Mouse (Mus musculus): ENCODE data around the gene Ppia. TPM values are rescaled to one million over a fixed set of nuclear protein-coding genes. Genes with fewer than 3 reads are reported as not detected.
A peak's percentile ranks its signal among the peaks of the same experiment; 100 is the strongest.

The Ppia gene
- polyA plus RNA-seq, 1 experiment from 2014 or later: 4,857 TPM

DNA sequence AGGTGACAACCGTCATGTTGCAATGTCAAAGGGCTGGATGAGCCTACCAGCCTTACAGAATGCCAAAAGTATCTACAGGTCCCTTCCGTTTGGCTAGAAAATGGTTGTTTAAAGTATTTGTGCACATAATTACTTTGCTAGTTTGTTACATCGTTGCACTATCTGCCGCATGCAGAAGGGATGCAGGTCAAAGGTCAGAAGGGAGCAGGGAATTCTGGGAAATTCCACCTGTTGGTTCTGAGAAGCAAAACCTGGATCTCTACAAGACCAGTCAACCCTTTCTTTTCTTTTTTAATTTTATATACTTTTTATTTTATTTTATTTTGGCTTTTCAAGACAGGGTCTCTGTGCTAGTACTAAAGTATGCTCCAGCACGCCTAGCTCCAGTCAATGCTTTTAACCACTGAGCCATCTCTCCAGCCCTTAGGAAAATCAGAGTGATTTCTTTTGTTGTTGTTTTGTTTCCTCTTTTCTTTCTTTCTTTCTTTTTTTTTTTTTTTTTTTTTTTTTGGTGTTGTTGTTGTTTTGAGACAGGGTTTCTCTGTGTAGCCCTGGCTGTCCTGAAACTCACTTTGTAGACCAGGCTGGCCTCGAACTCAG lies 27.0 kb upstream of the Ppia start:
- peak overlapping the region; percentile 85 for H3K4me2 ChIP-seq (ENCODE audit: low read depth, low read length)
- no peak for ATAC-seq (ENCODE audit: low read depth)

GRCm38 (mm10) chr11:6388726-6389413 lies 26.4 kb upstream of the Ppia start, which contains the start of gene Zmiz2:
Gene Zmiz2, plus strand, starts transcription at chr11:6389074.
- DNase-seq (ENCODE audit: low spot score) (peak; percentile 96), ATAC-seq (ENCODE audit: low read depth) (peak; percentile 98)
- peak within 1 kb of the TSS; percentile 85 for H3K4me2 ChIP-seq (ENCODE audit: low read depth, low read length)
- H3K9me3 ChIP-seq (ENCODE audit: control insufficient read depth, low read length): no peaks in the 10 kb centered on the region
- peaks cover 8% of the 10 kb centered on the region; the same call in 1 of the 2 replicates for H3K4me1 ChIP-seq (ENCODE audit: control insufficient read depth, insufficient read depth, low read length)
- H3K27me3 ChIP-seq (replicated peaks; ENCODE audit: control insufficient read depth, insufficient read depth, low read length): no peaks in the 10 kb centered on the region
- peak within 1 kb of the TSS; percentile 90 for H3K27ac ChIP-seq (replicated peaks; ENCODE audit: low read depth, low read length)
- H3K4me3 ChIP-seq (ENCODE audit: low read depth, low read length): peak within 1 kb of the TSS; percentile 81
- peak within 1 kb of the TSS; percentile 84 for H3K9ac ChIP-seq (ENCODE audit: low read depth, low read length)
- whole genome bisulfite sequencing: 28% methylated on average over 12 of the region's 60 CpGs
- H3K36me3 ChIP-seq (ENCODE audit: control insufficient read depth, insufficient read depth, low read length): peaks cover 14% of the 10 kb centered on the region; the same call in 1 of the 2 replicates

More for the DNA sequence above, 27.0 kb upstream of the Ppia start:
- no peaks in the 10 kb centered on the region for H3K9me3 ChIP-seq (ENCODE audit: control insufficient read depth, low read length)
- H3K27ac ChIP-seq (replicated peaks; ENCODE audit: low read depth, low read length): peak overlapping the region; percentile 90; the same call in 1 of the 2 replicates
- H3K4me3 ChIP-seq (ENCODE audit: low read depth, low read length): 0 out of 2 replicates have a peak overlapping the region, but pooled peaks have one; percentile 81
- H3K9ac ChIP-seq (ENCODE audit: low read depth, low read length): no peak overlapping the region
- no peaks in the 10 kb centered on the region for H3K27me3 ChIP-seq (replicated peaks; ENCODE audit: control insufficient read depth, insufficient read depth, low read length)
- DNase-seq (ENCODE audit: low spot score): no peak
- H3K4me1 ChIP-seq (ENCODE audit: control insufficient read depth, insufficient read depth, low read length): peaks cover 8% of the 10 kb centered on the region; the same call in 1 of the 2 replicates
- WGBS: 92% methylated on average over 6 of the region's 6 CpGs
- H3K36me3 ChIP-seq (ENCODE audit: control insufficient read depth, insufficient read depth, low read length): peaks cover 14% of the 10 kb centered on the region; the same call in 1 of the 2 replicates

DNA sequence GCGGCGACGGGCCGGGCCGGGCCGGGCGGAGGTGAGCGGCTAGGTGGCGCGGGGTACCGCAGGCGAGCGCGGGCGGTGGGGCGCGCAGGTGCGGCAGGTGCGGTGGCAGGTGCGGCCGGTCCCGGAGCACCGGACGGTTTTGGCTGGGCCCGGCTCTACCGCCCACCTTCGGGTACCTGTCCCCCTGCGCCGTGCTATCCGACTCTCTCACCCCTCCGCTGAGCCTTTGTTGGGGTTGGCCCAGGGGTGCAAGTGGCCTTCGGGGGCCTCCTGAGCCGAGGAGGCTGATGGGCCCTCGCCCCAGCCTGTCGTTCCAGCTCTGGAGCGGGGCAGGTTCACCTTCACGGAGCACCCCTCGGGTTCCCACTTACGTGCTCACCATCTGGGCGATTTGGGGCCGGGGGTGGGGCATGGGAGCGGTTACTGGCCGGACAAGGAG lies 25.7 kb upstream of the Ppia start:
- WGBS: 0% methylated on average over 4 of the region's 43 CpGs
- H3K4me2 ChIP-seq (ENCODE audit: low read depth, low read length): peak overlapping the region; percentile 85
- H3K27ac ChIP-seq (replicated peaks; ENCODE audit: low read depth, low read length): peak overlapping the region; percentile 90; the same call in 1 of the 2 replicates
- peaks cover 14% of the 10 kb centered on the region; the same call in 1 of the 2 replicates for H3K36me3 ChIP-seq (ENCODE audit: control insufficient read depth, insufficient read depth, low read length)
- H3K4me1 ChIP-seq (ENCODE audit: control insufficient read depth, insufficient read depth, low read length): peaks cover 8% of the 10 kb centered on the region; the same call in 1 of the 2 replicates
- H3K4me3 ChIP-seq (ENCODE audit: low read depth, low read length): peak overlapping the region; percentile 81
- ATAC-seq (ENCODE audit: low read depth) (peak; percentile 1; the same call in 1 of the 2 replicates), DNase-seq (ENCODE audit: low spot score) (no peak)
- no peaks in the 10 kb centered on the region for H3K9me3 ChIP-seq (ENCODE audit: control insufficient read depth, low read length)
- no peaks in the 10 kb centered on the region for H3K27me3 ChIP-seq (replicated peaks; ENCODE audit: control insufficient read depth, insufficient read depth, low read length)
- peak overlapping the region; percentile 84 for H3K9ac ChIP-seq (ENCODE audit: low read depth, low read length)

DNA sequence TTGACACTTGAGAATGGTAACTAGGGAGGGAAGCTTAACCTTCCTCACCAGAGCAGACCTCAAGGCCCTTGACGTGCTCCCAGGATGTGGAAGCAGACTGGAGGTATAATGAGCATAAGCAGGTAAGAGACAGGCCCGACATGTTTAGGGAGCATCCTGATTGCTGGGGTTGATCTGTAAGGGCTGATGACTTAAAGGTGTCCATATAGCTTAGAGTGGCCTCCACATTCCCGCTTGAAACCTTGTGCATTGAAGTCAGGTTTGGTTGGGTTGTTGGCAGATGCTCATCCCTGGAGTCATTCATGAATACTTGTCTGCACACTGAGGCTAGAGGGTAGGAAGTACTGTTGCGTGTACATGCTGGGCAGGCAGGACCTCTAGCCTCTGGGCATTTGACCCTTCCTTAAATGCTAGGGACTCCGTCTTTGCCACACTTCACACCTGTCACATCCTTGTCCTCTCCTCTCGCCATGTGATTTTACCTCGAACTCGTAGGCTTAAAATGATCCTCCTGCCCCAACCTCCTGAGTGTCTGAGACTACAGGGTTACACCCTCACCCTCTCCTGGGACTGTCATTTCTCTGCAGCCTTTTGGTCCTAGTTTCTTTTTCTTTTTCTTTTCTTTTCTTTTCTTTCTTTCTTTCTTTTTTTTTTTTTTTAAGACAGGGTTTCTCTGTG lies 24.7 kb upstream of the Ppia start:
- H3K4me2 ChIP-seq (ENCODE audit: low read depth, low read length): peak overlapping the region; percentile 85

DNA sequence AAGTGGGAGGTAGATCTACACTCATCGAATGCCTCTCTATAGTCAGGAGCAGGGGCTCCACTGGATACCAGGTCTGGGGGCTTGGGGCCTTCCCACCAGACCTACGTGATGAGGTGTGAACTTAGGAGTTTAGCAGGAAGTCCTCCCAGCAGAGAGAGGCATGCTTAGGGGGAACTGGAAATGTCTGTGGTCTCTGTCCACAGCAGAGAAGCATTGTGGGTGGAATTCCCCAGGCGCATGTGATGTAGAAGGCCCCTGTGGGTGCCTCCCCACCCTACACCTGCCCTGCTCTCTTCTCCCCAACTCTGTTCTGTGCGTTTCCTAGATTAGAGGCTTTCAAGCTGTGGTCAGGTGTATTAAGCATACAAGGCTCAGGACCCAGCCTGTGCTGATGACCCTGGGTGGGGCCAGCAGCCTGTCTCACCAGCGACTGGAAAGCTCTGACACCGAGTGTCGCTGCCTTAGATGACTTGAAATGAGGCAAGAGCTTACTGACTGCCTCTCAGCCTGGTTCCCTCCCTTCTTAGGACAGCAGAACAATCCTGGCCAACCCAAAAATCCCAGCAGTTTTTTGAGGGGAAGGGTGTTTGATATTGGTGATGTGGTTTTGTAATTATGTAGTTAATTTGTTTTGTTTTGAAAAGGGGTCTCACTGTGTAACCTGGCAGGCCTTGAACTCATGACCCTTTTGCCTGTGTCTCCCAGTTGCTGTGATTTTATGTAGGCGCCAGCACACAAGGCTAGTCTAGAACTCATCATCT lies 23.5 kb upstream of the Ppia start:
- Histone ChIP-seq H3K36me3 (ENCODE audit: control insufficient read depth, insufficient read depth, low read length) (peaks cover 36% of the 10 kb centered on the region), H3K9ac (ENCODE audit: low read depth, low read length) (no peak overlapping the region)
- 82% methylated on average over 8 of the region's 8 CpGs for WGBS

More for the DNA sequence above, 24.7 kb upstream of the Ppia start:
- H3K27ac ChIP-seq (replicated peaks; ENCODE audit: low read depth, low read length): no peak overlapping the region
- H3K9me3 ChIP-seq (ENCODE audit: control insufficient read depth, low read length): no peaks in the 10 kb centered on the region
- peak overlapping the region; percentile 81 for H3K4me3 ChIP-seq (ENCODE audit: low read depth, low read length)
- peak overlapping the region; percentile 84 for H3K9ac ChIP-seq (ENCODE audit: low read depth, low read length)
- no peak for DNase-seq (ENCODE audit: low spot score)
- no peaks in the 10 kb centered on the region for H3K27me3 ChIP-seq (replicated peaks; ENCODE audit: control insufficient read depth, insufficient read depth, low read length)
- H3K36me3 ChIP-seq (ENCODE audit: control insufficient read depth, insufficient read depth, low read length): peaks cover 24% of the 10 kb centered on the region
- WGBS: 80% methylated on average over 8 of the region's 8 CpGs
- ATAC-seq (ENCODE audit: low read depth): no peak
- H3K4me1 ChIP-seq (ENCODE audit: control insufficient read depth, insufficient read depth, low read length): peaks cover 8% of the 10 kb centered on the region; the same call in 1 of the 2 replicates

GRCm38 (mm10) chr11:6392857-6393256 lies 22.4 kb upstream of the Ppia start:
- WGBS: 83% methylated on average over 6 of the region's 6 CpGs
- H3K9me3 ChIP-seq (ENCODE audit: control insufficient read depth, low read length): no peaks in the 10 kb centered on the region
- no peak overlapping the region for H3K9ac ChIP-seq (ENCODE audit: low read depth, low read length)

More for the DNA sequence above, 23.5 kb upstream of the Ppia start:
- H3K9me3 ChIP-seq (ENCODE audit: control insufficient read depth, low read length): no peaks in the 10 kb centered on the region
- no peak overlapping the region for H3K4me3 ChIP-seq (ENCODE audit: low read depth, low read length)
- H3K4me2 ChIP-seq (ENCODE audit: low read depth, low read length): no peak overlapping the region
- H3K27me3 ChIP-seq (replicated peaks; ENCODE audit: control insufficient read depth, insufficient read depth, low read length): no peaks in the 10 kb centered on the region
- H3K4me1 ChIP-seq (ENCODE audit: control insufficient read depth, insufficient read depth, low read length): peaks cover 8% of the 10 kb centered on the region; the same call in 1 of the 2 replicates
- ATAC-seq (ENCODE audit: low read depth) (no peak), DNase-seq (ENCODE audit: low spot score) (no peak)
- H3K27ac ChIP-seq (replicated peaks; ENCODE audit: low read depth, low read length): no peak overlapping the region

DNA sequence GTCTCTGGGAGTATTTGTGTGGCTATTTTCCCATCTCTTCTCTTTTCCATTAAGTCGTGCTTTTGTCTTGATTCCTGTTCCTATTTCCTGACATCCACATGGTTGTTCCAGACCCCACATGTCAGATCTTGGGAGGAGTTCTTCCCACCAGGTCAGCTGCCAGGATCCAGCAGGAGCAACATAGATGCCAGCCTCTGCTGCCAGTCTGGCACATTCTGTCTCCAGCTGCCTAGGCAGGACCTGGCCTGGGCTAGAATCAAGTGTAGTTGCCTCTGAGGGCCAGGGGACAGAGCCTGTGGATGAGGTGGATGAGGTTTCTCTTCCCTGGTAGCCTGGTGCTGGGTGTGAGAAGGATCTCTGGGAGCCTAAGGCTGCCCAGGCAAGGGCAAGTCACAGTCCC lies 21.4 kb upstream of the Ppia start:
- H3K4me3 ChIP-seq (ENCODE audit: low read depth, low read length): no peak overlapping the region
- ATAC-seq (ENCODE audit: low read depth): no peak
- H3K36me3 ChIP-seq (ENCODE audit: control insufficient read depth, insufficient read depth, low read length): peaks cover 58% of the 10 kb centered on the region
- H3K9ac ChIP-seq (ENCODE audit: low read depth, low read length): peak overlapping the region; percentile 8; the same call in 1 of the 2 replicates
- H3K27me3 ChIP-seq (replicated peaks; ENCODE audit: control insufficient read depth, insufficient read depth, low read length): no peaks in the 10 kb centered on the region
- WGBS: 52% methylated on average over 1 of the region's 1 CpGs
- DNase-seq (ENCODE audit: low spot score): no peak
- peaks cover 8% of the 10 kb centered on the region; the same call in 1 of the 2 replicates for H3K4me1 ChIP-seq (ENCODE audit: control insufficient read depth, insufficient read depth, low read length)
- H3K9me3 ChIP-seq (ENCODE audit: control insufficient read depth, low read length): no peaks in the 10 kb centered on the region
- no peak overlapping the region for H3K4me2 ChIP-seq (ENCODE audit: low read depth, low read length)
- no peak overlapping the region for H3K27ac ChIP-seq (replicated peaks; ENCODE audit: low read depth, low read length)

More at GRCm38 (mm10) chr11:6392857-6393256, 22.4 kb upstream of the Ppia start:
- H3K4me1 ChIP-seq (ENCODE audit: control insufficient read depth, insufficient read depth, low read length): peaks cover 8% of the 10 kb centered on the region; the same call in 1 of the 2 replicates
- H3K4me3 ChIP-seq (ENCODE audit: low read depth, low read length): no peak overlapping the region
- H3K4me2 ChIP-seq (ENCODE audit: low read depth, low read length): no peak overlapping the region
- no peak overlapping the region for H3K27ac ChIP-seq (replicated peaks; ENCODE audit: low read depth, low read length)
- ATAC-seq (ENCODE audit: low read depth) (no peak), DNase-seq (ENCODE audit: low spot score) (no peak)
- peaks cover 47% of the 10 kb centered on the region for H3K36me3 ChIP-seq (ENCODE audit: control insufficient read depth, insufficient read depth, low read length)
- H3K27me3 ChIP-seq (replicated peaks; ENCODE audit: control insufficient read depth, insufficient read depth, low read length): no peaks in the 10 kb centered on the region

GRCm38 (mm10) chr11:6395565-6395964 lies 19.7 kb upstream of the Ppia start:
- ATAC-seq (ENCODE audit: low read depth): no peak
- peaks cover 75% of the 10 kb centered on the region for H3K36me3 ChIP-seq (ENCODE audit: control insufficient read depth, insufficient read depth, low read length)

More at GRCm38 (mm10) chr11:6395565-6395964, 19.7 kb upstream of the Ppia start:
- DNase-seq (ENCODE audit: low spot score): no peak
- 0 out of 2 replicates have a peak, but pooled peaks cover 2% of the 10 kb centered on the region for H3K4me1 ChIP-seq (ENCODE audit: control insufficient read depth, insufficient read depth, low read length)
- no peaks in the 10 kb centered on the region for H3K27me3 ChIP-seq (replicated peaks; ENCODE audit: control insufficient read depth, insufficient read depth, low read length)
- H3K9me3 ChIP-seq (ENCODE audit: control insufficient read depth, low read length): no peaks in the 10 kb centered on the region
- no peak overlapping the region for H3K9ac ChIP-seq (ENCODE audit: low read depth, low read length)
- no peak overlapping the region for H3K4me2 ChIP-seq (ENCODE audit: low read depth, low read length)
- 82% methylated on average over 5 of the region's 5 CpGs for WGBS
- no peak overlapping the region for H3K27ac ChIP-seq (replicated peaks; ENCODE audit: low read depth, low read length)
- H3K4me3 ChIP-seq (ENCODE audit: low read depth, low read length): no peak overlapping the region

Data from embryonic facial prominence, embryonic 14.5 days (tissue).